ENCODE assay signal across 8 mouse cellular contexts in the genomic region with DNA sequence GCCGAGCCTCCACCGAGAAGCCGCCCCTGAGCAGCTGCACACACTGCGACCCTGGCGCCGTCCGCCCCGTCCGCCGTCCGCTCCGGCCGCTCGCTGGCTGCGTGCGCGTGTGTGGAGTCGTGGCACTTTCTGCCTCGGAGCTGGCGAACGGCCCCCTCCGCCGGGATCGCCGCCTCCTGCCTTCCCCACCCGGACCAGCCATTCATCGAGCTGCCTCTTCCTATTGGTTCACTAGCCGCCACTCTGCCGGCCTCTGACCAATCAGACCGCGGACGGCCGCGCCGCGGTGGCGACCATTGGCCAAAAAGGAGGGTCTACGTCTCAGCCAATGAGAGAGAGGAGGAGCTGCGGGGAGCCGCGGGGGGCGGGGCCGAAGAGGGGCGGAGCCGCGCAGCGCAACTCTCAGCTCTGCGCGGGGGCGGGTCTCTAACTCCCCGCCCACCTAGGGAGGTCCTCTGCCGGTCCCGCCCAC. TPM values are rescaled to one million over a fixed set of nuclear protein-coding genes. Genes with fewer than 3 reads are reported as not detected.
A peak's percentile ranks its signal among the peaks of the same experiment; 100 is the strongest.
DNase-seq lines count a peak whose midpoint lies in the region; ATAC-seq and TF ChIP-seq lines count a peak whose summit lies in the region.

Rrbp1 (minus strand) TSS at position 184 of the 472 bp plus-strand sequence.

- no peaks in the 10 kb centered on the region for H3K9me3 ChIP-seq in ES-E14 (ENCODE audit: control insufficient read depth, insufficient read depth, low read depth, low read length)
- no peaks in the 10 kb centered on the region for H3K9me3 ChIP-seq in forebrain, embryonic 15.5 days

- TF ChIP-seq POLR2A in lung, adult 2 months (IDR thresholded peaks at IDR 0.05; ENCODE audit: borderline replicate concordance, extremely low read depth, low read depth, low read length), result peak; percentile 89

- DNase-seq in ES-E14 (ENCODE audit: low read depth, low spot score), result peak; percentile 88
- peak; percentile 100 for DNase-seq in cerebellum, adult 11-12 months
- peak; percentile 99 for DNase-seq in heart, postnatal 25 days (ENCODE audit: low spot score)
- DNase-seq in layer of hippocampus, adult 18-20 months (ENCODE audit: low spot score in 2 of 2), result peak; percentile 99
- DNase-seq in lung, adult 2 months, result peak; percentile 98
- DNase-seq in thymus, adult 18-20 months, result peak; percentile 98 to 99

- peaks cover 0 to 7% of the 10 kb centered on the region in 2 experiments; a peak in 1 of 4 replicates for H3K4me1 ChIP-seq in ES-E14 (ENCODE audit: control insufficient read depth in 2 of 2, insufficient read depth in 2 of 2, low read length in 2 of 2, poor library complexity in 1 of 2)
- peaks cover 11% of the 10 kb centered on the region for H3K4me1 ChIP-seq in forebrain, embryonic 15.5 days
- H3K4me1 ChIP-seq in lung, adult 2 months (ENCODE audit: control insufficient read depth, insufficient read depth, low read length), result peaks cover 21% of the 10 kb centered on the region

- WGBS in forebrain, embryonic 15.5 days, result under 1% methylated on average over 53 of the region's 53 CpGs
- WGBS in lung, adult 2 months, result under 1% methylated on average over 49 of the region's 53 CpGs

- TF ChIP-seq CTCF in lung, adult 2 months (IDR thresholded peaks at IDR 0.05; ENCODE audit: insufficient read depth, low read length), result no peak

- no peaks in the 10 kb centered on the region for H3K27me3 ChIP-seq in forebrain, embryonic 15.5 days

- H3K9ac ChIP-seq in ES-E14 (ENCODE audit: insufficient read depth, low read depth, low read length, poor library complexity, severe bottlenecking), result peak within 1 kb of the TSS; percentile 87
- peak within 1 kb of the TSS; percentile 68 for H3K9ac ChIP-seq in forebrain, embryonic 15.5 days (replicated peaks)

- peak within 1 kb of the TSS; percentile 68 for H3K4me2 ChIP-seq in forebrain, embryonic 15.5 days (replicated peaks)

- intact Hi-C loops in heart, postnatal 25 days (cut with DNase I), result loop anchor here (5.0 kb wide), 2 partner anchors 71 to 171 kb away; no protein-coding TSS in a partner anchor

- peak; percentile 99 for ATAC-seq in forebrain, embryonic 15.5 days (replicated peaks)
- peak; percentile 90 for ATAC-seq in neutrophil, adult 5-6 weeks (ENCODE audit: extremely low read depth, insufficient number of reproducible peaks, low FRiP score, poor library complexity, severe bottlenecking)

- in situ Hi-C loops in ES-E14 (cut with MboI; ENCODE audit: low sequenced_read_pairs in 2 of 2, unreplicated experiment in 2 of 2), result no loop called here

- no peaks in the 10 kb centered on the region for H3K36me3 ChIP-seq in ES-E14 (ENCODE audit: control insufficient read depth, insufficient read depth, low read length, poor library complexity, severe bottlenecking)
- no peaks in the 10 kb centered on the region for H3K36me3 ChIP-seq in forebrain, embryonic 15.5 days

- H3K27ac ChIP-seq in ES-E14 (ENCODE audit: insufficient read depth, low read depth, low read length, poor library complexity, severe bottlenecking), result peak within 1 kb of the TSS; percentile 71
- peak within 1 kb of the TSS; percentile 80 for H3K27ac ChIP-seq in forebrain, embryonic 15.5 days (replicated peaks)

- peak within 1 kb of the TSS; percentile 90 to 93 for H3K4me3 ChIP-seq in ES-E14 (ENCODE audit: insufficient read depth in 1 of 2, low read depth in 1 of 2, low read length in 2 of 2, poor library complexity in 1 of 2, severe bottlenecking in 1 of 2)
- peak within 1 kb of the TSS; percentile 85 for H3K4me3 ChIP-seq in forebrain, embryonic 15.5 days
- peak within 1 kb of the TSS; percentile 89 for H3K4me3 ChIP-seq in lung, adult 2 months (replicated peaks; ENCODE audit: extremely low read depth, low read depth, low read length)

TF ChIP-seq in ES-E14, 5 proteins besides CTCF, POLR2A, EP300 and RAD21:
- TF ChIP-seq CHD2 (IDR thresholded peaks at IDR 0.05; ENCODE audit: low read depth, low read length), result peak; percentile 94
- TF ChIP-seq ZNF384 (IDR thresholded peaks at IDR 0.05; ENCODE audit: low read depth, low read length), result no peak

RNA-seq across cellular contexts. Expression of gene Rrbp1, which starts in this region (rescaled TPM):
- 251 and 331 TPM in 2 replicates for total RNA-seq in ES-E14 (2012; rRNA removed)
- 18.1 and 18.5 TPM in 2 replicates for polyA plus RNA-seq in forebrain, embryonic 15.5 days (2015; fragmentation: Nextera tagmentation; extraction: Ambion mirVana)
- 100 to 1,000 TPM; 112 TPM for total RNA-seq in heart, postnatal 25 days (2021)
- 10 to 100 TPM; 48.9 to 52.6 TPM for total RNA-seq in layer of hippocampus, adult 18-20 months (2021)
- 68.8 and 78.1 TPM in 2 replicates for polyA plus RNA-seq in lung, adult 2 months (2012; rRNA removed)
- 166 and 181 TPM in 2 replicates for total RNA-seq in neutrophil, adult 5-6 weeks (2017)

Comparison
In these comparisons a context has a peak if more than half of its experiments do, and no peak if none do; other contexts are left out.
1. Peak in every context shown above with its lines: DNase-seq, ATAC-seq, H3K4me3 ChIP-seq and H3K27ac ChIP-seq.